Mouse (Mus musculus) spleen, embryonic (tissue): ENCODE measurements at regions not wholly inside any gene's neighbourhood (a gene's known extent, or its start where the extent isn't known, plus 50 kb on each side); places are given as distances from the start of the nearest gene placed in this dataset.

ENCODE experiments used
- CTCF ChIA-PET: fragments of 350-600 bp; sonication (Branson Sonifier 250); formaldehyde crosslinking; loops from one replicate; lab custom pipeline; 2022; lab: Charles Lee

GRCm38 (mm10) chr2:169037975-169038374 lies 82.6 kb upstream of the Zfp64 start:
- CTCF ChIA-PET = no interaction called here

GRCm38 (mm10) chr2:169037519-169037918 lies 82.1 kb upstream of the Zfp64 start:
- CTCF ChIA-PET = no interaction called here

GRCm38 (mm10) chr2:169035315-169035714 lies 79.9 kb upstream of the Zfp64 start:
- CTCF ChIA-PET = no interaction called here

- CTCF ChIA-PET = no interaction called here
Observed at GRCm38 (mm10) chr2:169033997-169034396, 78.6 kb upstream of the Zfp64 start.

GRCm38 (mm10) chr2:169033181-169033580 lies 77.8 kb upstream of the Zfp64 start:
- CTCF ChIA-PET = no interaction called here

GRCm38 (mm10) chr2:169028531-169029114 lies 73.2 kb upstream of the Zfp64 start:
- CTCF ChIA-PET = no interaction called here

- CTCF ChIA-PET = no interaction called here
Observed at GRCm38 (mm10) chr2:169019037-169019436, 63.6 kb upstream of the Zfp64 start.

GRCm38 (mm10) chr2:169010271-169010670 lies 54.9 kb upstream of the Zfp64 start:
- CTCF ChIA-PET = no interaction called here

- CTCF ChIA-PET = no interaction called here
Observed at GRCm38 (mm10) chr2:169008756-169009155, 53.4 kb upstream of the Zfp64 start.

- CTCF ChIA-PET = no interaction called here
Observed at GRCm38 (mm10) chr2:169008333-169008732, 52.9 kb upstream of the Zfp64 start.

GRCm38 (mm10) chr2:169006549-169006948 lies 51.2 kb upstream of the Zfp64 start:
- CTCF ChIA-PET = no interaction called here

- CTCF ChIA-PET = no interaction called here
Observed at GRCm38 (mm10) chr2:169005810-169006209, 50.4 kb upstream of the Zfp64 start.
